Mouse (Mus musculus) forebrain, postnatal 0 days (tissue): ENCODE measurements around the gene Tmem9b. TPM values are rescaled to one million over a fixed set of nuclear protein-coding genes. Genes with fewer than 3 reads are reported as not detected.

Experiments used
- ATAC-seq: fragments of 200-750 bp; cut with Nextera tagmentation; 2 replicates; pipeline ENCODE4 v1.8.0; 2017; ENCODE audit warnings: mild to moderate bottlenecking, moderate library complexity
- DNase-seq: peaks from one replicate; pipeline ENCODE4 v3.0.0-alpha.2; 2015
- H3K27ac ChIP-seq: fragments of 300-500 bp; sonication (generic); 2 replicates; pipeline ENCODE4 v1.5.1; 2014; ENCODE audit warnings: low read depth, mild to moderate bottlenecking, antibody characterized with exemption, low read length, moderate library complexity, mixed read lengths
- H3K27me3 ChIP-seq: fragments of 300-500 bp; sonication (generic); 2 replicates; pipeline ENCODE4 v1.6.1; 2014; ENCODE audit warnings: mild to moderate bottlenecking, low read length, mixed read lengths; ENCODE audit not compliant: insufficient read depth
- H3K36me3 ChIP-seq: fragments of 300-500 bp; sonication (generic); 2 replicates; pipeline ENCODE4 v1.6.1; 2014; ENCODE audit warnings: mild to moderate bottlenecking, moderate library complexity; ENCODE audit not compliant: insufficient read depth
- H3K4me1 ChIP-seq: fragments of 300-500 bp; sonication (generic); 2 replicates; pipeline ENCODE4 v1.6.1; 2014; ENCODE audit warnings: antibody characterized with exemption; ENCODE audit not compliant: insufficient read depth
- H3K4me2 ChIP-seq: fragments of 300-500 bp; sonication (generic); 2 replicates; pipeline ENCODE4 v1.6.1; 2014; ENCODE audit warnings: low read depth, mild to moderate bottlenecking, moderate library complexity
- H3K4me3 ChIP-seq: fragments of 300-500 bp; sonication (generic); 2 replicates; pipeline ENCODE4 v1.5.1; 2014; ENCODE audit warnings: low read depth, low read length, mixed read lengths
- H3K9ac ChIP-seq: fragments of 300-500 bp; sonication (generic); 2 replicates; pipeline ENCODE4 v1.6.1; 2014; ENCODE audit warnings: mild to moderate bottlenecking
- H3K9me3 ChIP-seq: fragments of 300-500 bp; sonication (generic); 2 replicates; pipeline ENCODE4 v1.6.1; 2016; ENCODE audit warnings: low read length
- CTCF ChIP-seq: sonication (generic); IDR thresholded peaks from 2 replicates; pipeline ENCODE4 v1.5.1; 2016; ENCODE audit warnings: antibody characterized with exemption, control low read depth, low read depth
- WGBS: fragments of 180-500 bp; shearing (Covaris S2); extraction: QIAGEN DNeasy Blood & Tissue Kit; methylation state at CpG from one replicate; pipeline ENCODE4 v1.1.7; 2014; 5-methylcytosine and 5-hydroxymethylcytosine counted together
- polyA plus RNA-seq: library from polyadenylated mRNA; unstranded; fragments of >200 nt; fragmentation: Nextera tagmentation; extraction: Ambion mirVana; gene quantifications from 2 replicates; pipeline ENCODE4 v1.2.1, GENCODE M21; 2015
- total RNA-seq: library from RNA; depleted of rRNA; stranded (reverse); fragments of >200 nt; gene quantifications from 2 replicates; pipeline ENCODE4 v1.2.3, GENCODE M21; 2014

Gene Tmem9b
- total and polyA plus RNA-seq, 2 experiments from 2014 or later, result 139 to 157 TPM

- no peak for ATAC-seq
Measured at GRCm38 (mm10) chr7:109713434-109713982, 39.2 kb downstream of the Tmem9b start.

DNA sequence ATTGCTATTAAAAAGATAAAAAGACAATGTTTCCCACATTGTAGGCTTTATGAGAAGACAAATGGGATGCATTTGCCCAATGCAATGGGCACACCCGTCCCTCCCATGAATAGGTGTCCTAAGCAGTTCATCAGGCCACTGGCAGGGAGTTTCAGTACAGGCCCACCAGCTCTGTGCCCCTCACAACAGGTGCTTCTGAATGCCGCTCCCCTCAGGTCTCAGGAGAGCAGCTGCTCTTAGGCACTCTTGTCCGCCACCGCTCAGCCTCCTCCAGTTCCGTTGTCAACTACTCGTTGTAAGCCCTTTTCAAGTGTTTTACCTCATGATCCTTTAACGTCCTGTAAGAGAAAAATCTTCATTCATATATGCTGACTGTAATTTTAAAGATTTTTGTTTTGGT lies 40.5 kb downstream of the Tmem9b start:
- no peak overlapping the region for H3K27ac ChIP-seq
- no peaks in the 10 kb centered on the region for H3K4me1 ChIP-seq
- H3K27me3 ChIP-seq, result no peaks in the 10 kb centered on the region
- ATAC-seq (no peak), DNase-seq (no peak)
- no peak overlapping the region for H3K4me3 ChIP-seq
- no peak for TF ChIP-seq CTCF
- no peak overlapping the region for H3K4me2 ChIP-seq
- no peaks in the 10 kb centered on the region for H3K9me3 ChIP-seq
- 92% methylated on average over 7 of the region's 7 CpGs for WGBS
- H3K9ac ChIP-seq, result no peak overlapping the region
- H3K36me3 ChIP-seq, result 0 out of 2 replicates have a peak, but pooled peaks cover 17% of the 10 kb centered on the region

More at GRCm38 (mm10) chr7:109713434-109713982, 39.2 kb downstream of the Tmem9b start:
- no peaks in the 10 kb centered on the region for H3K27me3 ChIP-seq
- no peak overlapping the region for H3K4me3 ChIP-seq
- H3K4me1 ChIP-seq, result no peaks in the 10 kb centered on the region
- no peak overlapping the region for H3K9ac ChIP-seq
- H3K4me2 ChIP-seq, result no peak overlapping the region
- no peak for TF ChIP-seq CTCF
- DNase-seq, result no peak
- no peaks in the 10 kb centered on the region for H3K9me3 ChIP-seq
- WGBS, result 83% methylated on average over 2 of the region's 2 CpGs
- H3K27ac ChIP-seq, result no peak overlapping the region
- 0 out of 2 replicates have a peak, but pooled peaks cover 17% of the 10 kb centered on the region for H3K36me3 ChIP-seq

DNA sequence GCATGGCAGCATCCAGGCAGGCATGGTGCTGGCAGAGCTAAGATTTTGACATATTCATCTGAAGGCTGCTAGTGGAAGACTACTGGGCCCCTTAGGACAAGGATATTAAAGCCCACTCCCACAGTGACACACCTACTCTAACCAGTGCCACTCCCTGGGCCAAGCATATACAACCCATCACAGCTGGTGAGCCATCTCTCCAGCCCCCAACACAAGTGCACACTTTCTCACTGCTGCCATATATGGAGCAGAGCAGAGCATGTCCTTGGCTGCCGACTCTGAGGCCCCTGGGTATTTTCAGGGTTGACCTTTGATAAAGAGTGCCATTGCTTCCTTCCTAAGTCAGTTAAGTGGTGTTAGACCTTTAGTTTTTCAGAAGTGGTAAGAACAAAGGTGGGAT lies 42.6 kb downstream of the Tmem9b start:
- no peak overlapping the region for H3K27ac ChIP-seq
- ATAC-seq (no peak), DNase-seq (no peak)
- no peak overlapping the region for H3K4me2 ChIP-seq
- H3K27me3 ChIP-seq, result no peaks in the 10 kb centered on the region
- 0 out of 2 replicates have a peak, but pooled peaks cover 17% of the 10 kb centered on the region for H3K36me3 ChIP-seq
- TF ChIP-seq CTCF, result no peak
- 94% methylated on average over 1 of the region's 1 CpGs for WGBS
- no peak overlapping the region for H3K4me3 ChIP-seq
- no peaks in the 10 kb centered on the region for H3K4me1 ChIP-seq
- no peak overlapping the region for H3K9ac ChIP-seq
- no peaks in the 10 kb centered on the region for H3K9me3 ChIP-seq

DNA sequence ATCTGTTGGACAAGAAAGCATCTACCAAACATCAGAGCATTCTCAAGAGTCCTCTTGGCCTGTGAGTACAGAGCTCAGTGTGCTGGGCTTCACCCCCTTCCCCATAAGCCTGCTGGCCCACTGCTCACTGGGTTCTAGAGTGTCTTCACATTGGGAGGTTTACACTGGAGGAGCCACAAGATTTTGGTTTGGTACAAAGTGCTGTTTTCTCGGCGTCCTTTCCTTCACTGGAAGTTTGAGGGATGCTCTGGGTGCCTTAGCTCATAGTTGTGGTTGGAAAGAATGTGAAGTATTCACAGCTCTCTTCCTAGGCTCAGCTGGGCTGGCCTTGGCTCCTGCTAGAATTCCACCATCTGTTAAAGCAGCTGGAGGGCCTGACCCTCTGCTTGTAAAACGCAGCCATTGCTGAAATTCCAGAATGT lies 43.7 kb downstream of the Tmem9b start:
- no peak overlapping the region for H3K4me3 ChIP-seq
- H3K36me3 ChIP-seq, result 0 out of 2 replicates have a peak, but pooled peaks cover 17% of the 10 kb centered on the region
- no peaks in the 10 kb centered on the region for H3K9me3 ChIP-seq
- no peak for TF ChIP-seq CTCF
- no peak for ATAC-seq
- H3K27me3 ChIP-seq, result no peaks in the 10 kb centered on the region
- no peaks in the 10 kb centered on the region for H3K4me1 ChIP-seq
- H3K4me2 ChIP-seq, result no peak overlapping the region
- no peak for DNase-seq
- H3K9ac ChIP-seq, result no peak overlapping the region
- H3K27ac ChIP-seq, result no peak overlapping the region
- 70% methylated on average over 3 of the region's 3 CpGs for WGBS

GRCm38 (mm10) chr7:109707023-109707785 lies 45.5 kb downstream of the Tmem9b start:
- Histone ChIP-seq H3K4me3 (no peak overlapping the region), H3K27ac (no peak overlapping the region), H3K36me3 (0 out of 2 replicates have a peak, but pooled peaks cover 10% of the 10 kb centered on the region), H3K4me1 (no peaks in the 10 kb centered on the region), H3K27me3 (no peaks in the 10 kb centered on the region), H3K9ac (no peak overlapping the region), H3K4me2 (no peak overlapping the region), H3K9me3 (no peaks in the 10 kb centered on the region)
- WGBS, result 56% methylated on average over 4 of the region's 4 CpGs
- DNase-seq (peak; percentile 73), ATAC-seq (no peak)
- peak; percentile 77 for TF ChIP-seq CTCF

DNA sequence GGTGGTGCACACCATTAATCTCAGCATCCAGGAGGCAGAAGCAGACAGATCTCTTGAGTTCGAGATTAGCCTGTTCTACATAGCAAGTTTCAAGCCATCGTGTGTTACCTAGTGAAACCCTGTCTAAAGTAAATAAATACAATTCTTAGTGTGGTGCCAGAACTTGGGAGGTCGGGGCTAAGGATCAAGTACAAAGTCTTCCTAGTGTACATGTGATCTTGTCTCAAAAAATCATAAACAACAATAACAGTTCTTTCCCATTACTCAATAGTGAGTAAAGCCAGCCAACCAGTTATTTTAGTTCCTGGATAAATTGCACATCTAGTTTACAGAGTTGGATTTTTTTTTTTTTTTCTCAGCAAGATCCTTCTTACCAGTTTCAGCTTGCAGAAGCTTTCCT lies 48.2 kb downstream of the Tmem9b start:
- Histone ChIP-seq H3K9me3 (no peaks in the 10 kb centered on the region), H3K4me3 (peak overlapping the region; percentile 73), H3K36me3 (0 out of 2 replicates have a peak, but pooled peaks cover 4% of the 10 kb centered on the region), H3K9ac (no peak overlapping the region; the same call in 1 of the 2 replicates), H3K4me1 (no peaks in the 10 kb centered on the region), H3K4me2 (peak overlapping the region; percentile 71), H3K27ac (no peak overlapping the region), H3K27me3 (no peaks in the 10 kb centered on the region)
- ATAC-seq (no peak), DNase-seq (no peak)
- WGBS, result 76% methylated on average over 3 of the region's 3 CpGs
- TF ChIP-seq CTCF, result no peak

GRCm38 (mm10) chr7:109704016-109704377 lies 48.7 kb downstream of the Tmem9b start:
- DNase-seq, result no peak

More at GRCm38 (mm10) chr7:109704016-109704377, 48.7 kb downstream of the Tmem9b start:
- no peak for ATAC-seq
- Histone ChIP-seq H3K4me2 (peak overlapping the region; percentile 71), H3K27ac (no peak overlapping the region; the same call in 1 of the 2 replicates), H3K9ac (peak overlapping the region; percentile 65), H3K4me1 (no peaks in the 10 kb centered on the region), H3K27me3 (no peaks in the 10 kb centered on the region), H3K4me3 (peak overlapping the region; percentile 73), H3K36me3 (0 out of 2 replicates have a peak, but pooled peaks cover 2% of the 10 kb centered on the region), H3K9me3 (no peaks in the 10 kb centered on the region)
- 2% methylated on average over 17 of the region's 17 CpGs for WGBS
- TF ChIP-seq CTCF, result no peak
